Mouse (Mus musculus) myocyte (in vitro differentiated cells): ENCODE measurements around the gene Cacnb3. TPM values are rescaled to one million over a fixed set of nuclear protein-coding genes. Genes with fewer than 3 reads are reported as not detected.
A peak's percentile ranks its signal among the peaks of the same experiment; 100 is the strongest.

ENCODE experiments used
- H3K27me3 ChIP-seq: one replicate; pipeline ENCODE4 v1.6.1; 2011; ENCODE audit not compliant: control insufficient read depth, insufficient read depth, insufficient read length
- H3K36me3 ChIP-seq: one replicate; pipeline ENCODE4 v1.6.1; 2011; ENCODE audit not compliant: control insufficient read depth, insufficient read depth
- H3K4me2 ChIP-seq: one replicate; pipeline ENCODE4 v1.6.1; 2011; ENCODE audit warnings: low read depth, control low read depth
- H3K4me3 ChIP-seq: one replicate; pipeline ENCODE4 v1.5.1; 2011; ENCODE audit warnings: mild to moderate bottlenecking, control low read depth, moderate library complexity
- H3K79me2 ChIP-seq: one replicate; pipeline ENCODE4 v1.6.1; 2011; ENCODE audit not compliant: control insufficient read depth, insufficient read depth
- H3ac ChIP-seq: one replicate; pipeline ENCODE4 v1.6.1; 2011; ENCODE audit not compliant: control insufficient read depth, insufficient read length
- CEBPB ChIP-seq: IDR thresholded peaks from 2 replicates; pipeline ENCODE4 v1.6.1; 2011; ENCODE audit warnings: mild to moderate bottlenecking, moderate library complexity; ENCODE audit not compliant: poor library complexity, insufficient read depth, severe bottlenecking
- E2F4 ChIP-seq: IDR thresholded peaks from one replicate; pipeline ENCODE4 v1.6.1; 2011; ENCODE audit warnings: mild to moderate bottlenecking, control low read depth, moderate library complexity; ENCODE audit not compliant: insufficient read depth
- MAX ChIP-seq: IDR thresholded peaks from one replicate; pipeline ENCODE4 v1.6.1; 2011; ENCODE audit warnings: low read depth, mild to moderate bottlenecking, control low read depth
- MYOD1 ChIP-seq, 3 experiments: IDR thresholded peaks; one replicate each; pipeline ENCODE4 v1.6.1; 2011; ENCODE audit warnings: control low read depth in 2 of 3, low read depth in 2 of 3, mild to moderate bottlenecking in 2 of 3, moderate library complexity in 1 of 3; ENCODE audit not compliant: insufficient read length in 2 of 3, control insufficient read depth in 1 of 3
- MYOG ChIP-seq, 3 experiments: IDR thresholded peaks; one replicate each; pipeline ENCODE4 v1.6.1; 2011; ENCODE audit warnings: control low read depth in 2 of 3, low read depth in 2 of 3, mild to moderate bottlenecking in 2 of 3; ENCODE audit not compliant: insufficient read length in 2 of 3, control insufficient read depth in 1 of 3, insufficient read depth in 1 of 3
- POLR2A ChIP-seq: IDR thresholded peaks from one replicate; pipeline ENCODE4 v1.6.1; 2011; ENCODE audit warnings: low read depth, mild to moderate bottlenecking, control low read depth, moderate library complexity; ENCODE audit not compliant: insufficient read length
- POLR2AphosphoS2 ChIP-seq: IDR thresholded peaks from one replicate; pipeline ENCODE4 v1.6.1; 2011; ENCODE audit warnings: low read depth, control low read depth; ENCODE audit not compliant: insufficient read length
- REST ChIP-seq: IDR thresholded peaks from one replicate; pipeline ENCODE4 v1.6.1; 2011; ENCODE audit warnings: mild to moderate bottlenecking, control low read depth, moderate library complexity; ENCODE audit not compliant: insufficient read depth, insufficient read length
- SRF ChIP-seq: IDR thresholded peaks from one replicate; pipeline ENCODE4 v1.6.1; 2011; ENCODE audit warnings: low read depth; ENCODE audit not compliant: control insufficient read depth, insufficient read length
- TCF12 ChIP-seq: IDR thresholded peaks from one replicate; pipeline ENCODE4 v1.6.1; 2011; ENCODE audit warnings: mild to moderate bottlenecking, control low read depth; ENCODE audit not compliant: poor library complexity, insufficient read depth, severe bottlenecking
- TCF3 ChIP-seq: IDR thresholded peaks from one replicate; pipeline ENCODE4 v1.6.1; 2011; ENCODE audit warnings: low read depth, control low read depth; ENCODE audit not compliant: insufficient read length
- USF1 ChIP-seq: IDR thresholded peaks from one replicate; pipeline ENCODE4 v1.6.1; 2011; ENCODE audit warnings: low read depth, mild to moderate bottlenecking, control low read depth, moderate library complexity
- polyA plus RNA-seq: library from polyadenylated mRNA; unstranded; fragments of >200 nt; fragmentation: generic; extraction: Trizol; gene quantifications from one replicate; pipeline ENCODE4 v1.2.1, GENCODE M21; 2012; ENCODE audit warnings: missing spikeins

The Cacnb3 gene
- polyA plus RNA-seq, 1 experiment, result 80.8 TPM

DNA sequence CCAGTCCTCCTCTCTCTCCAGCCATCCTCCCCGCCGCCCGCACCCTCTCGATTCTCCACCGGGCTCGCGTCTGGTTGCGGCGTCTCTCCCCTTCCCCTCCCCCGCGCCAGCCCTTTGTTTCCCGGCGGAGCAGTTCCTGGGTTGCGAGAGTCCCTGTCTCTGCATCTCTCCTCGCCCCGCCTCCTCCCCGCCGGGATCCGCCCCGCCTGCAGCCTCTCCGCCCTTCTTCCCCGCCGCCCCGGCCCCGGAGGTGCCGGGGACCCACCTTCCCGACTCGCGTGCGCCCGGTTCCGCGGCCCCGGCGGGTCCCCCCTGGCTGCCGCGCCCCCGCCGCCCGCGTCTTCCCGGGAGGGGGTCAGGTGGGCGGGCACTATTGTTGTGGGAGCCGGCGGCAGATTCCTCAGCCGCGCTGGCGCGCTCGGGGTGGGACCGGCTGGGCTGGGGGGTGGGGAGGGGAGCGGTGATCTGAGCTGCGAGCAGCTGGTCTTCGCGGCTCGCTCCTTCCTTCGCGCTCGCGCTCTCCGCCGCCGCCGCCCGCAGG, 4.0 kb downstream of the Cacnb3 start:
- no peak for TF ChIP-seq REST
- peak; percentile 63 for TF ChIP-seq POLR2A
- no peak for TF ChIP-seq E2F4
- peak in 2 of 3 experiments; percentile 41 to 87 for TF ChIP-seq MYOD1 (IDR thresholded peaks at IDR 0.05; ENCODE audit: control insufficient read depth in 1 of 3, insufficient read length in 2 of 3, low read depth in 2 of 3)
- TF ChIP-seq MYOG (IDR thresholded peaks at IDR 0.05; ENCODE audit: control insufficient read depth in 1 of 3, insufficient read depth in 1 of 3, insufficient read length in 2 of 3, low read depth in 2 of 3), result peak in 2 of 3 experiments; percentile 65 to 82
- Histone ChIP-seq H3K4me3 (peak overlapping the region; percentile 46), H3ac (peak overlapping the region; percentile 3), H3K27me3 (no peaks in the 10 kb centered on the region), H3K4me2 (peak overlapping the region; percentile 98), H3K79me2 (no peaks in the 10 kb centered on the region), H3K36me3 (no peaks in the 10 kb centered on the region)

DNA sequence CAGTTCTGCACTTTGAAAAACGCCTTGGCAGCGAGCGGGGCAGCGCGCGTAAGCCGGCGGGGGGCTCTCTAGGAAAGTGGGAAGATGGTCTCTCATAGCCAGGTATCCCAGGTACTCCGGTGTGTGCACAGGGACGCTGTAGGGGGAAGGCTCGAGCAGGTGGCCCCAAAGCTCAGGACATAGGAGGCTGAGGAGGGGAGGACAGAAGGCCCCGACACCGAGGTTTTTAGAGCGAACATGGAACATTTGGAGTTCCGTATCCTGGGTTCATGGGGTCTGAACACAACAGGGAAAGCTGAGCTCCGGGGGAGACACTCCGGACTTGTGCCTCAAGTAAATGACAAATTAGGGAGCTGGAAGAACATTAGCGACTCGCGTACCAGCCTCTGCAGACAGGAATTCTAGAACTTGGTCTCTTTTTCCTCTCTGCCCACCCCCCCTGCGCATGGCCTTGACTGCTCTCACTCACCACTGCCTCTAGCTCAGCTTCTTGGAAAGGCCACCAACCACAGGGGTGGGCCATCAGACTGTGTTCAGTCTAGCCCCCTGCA, 4.7 kb downstream of the Cacnb3 start:
- Histone ChIP-seq H3K4me3 (peak overlapping the region; percentile 46), H3K79me2 (no peaks in the 10 kb centered on the region), H3ac (peak overlapping the region; percentile 3), H3K36me3 (no peaks in the 10 kb centered on the region), H3K27me3 (no peaks in the 10 kb centered on the region), H3K4me2 (peak overlapping the region; percentile 77)
- TF ChIP-seq E2F4, result no peak
- no peak for TF ChIP-seq POLR2AphosphoS2
- TF ChIP-seq SRF, result no peak
- TF ChIP-seq POLR2A, result no peak
- TF ChIP-seq REST, result no peak
- no peak for TF ChIP-seq MYOD1 (IDR thresholded peaks at IDR 0.05; ENCODE audit: control insufficient read depth in 1 of 3, insufficient read length in 2 of 3, low read depth in 2 of 3)
- no peak for TF ChIP-seq USF1
- no peak for TF ChIP-seq TCF3
- no peak for TF ChIP-seq MAX
- TF ChIP-seq MYOG (IDR thresholded peaks at IDR 0.05; ENCODE audit: control insufficient read depth in 1 of 3, insufficient read depth in 1 of 3, insufficient read length in 2 of 3, low read depth in 2 of 3), result no peak

DNA sequence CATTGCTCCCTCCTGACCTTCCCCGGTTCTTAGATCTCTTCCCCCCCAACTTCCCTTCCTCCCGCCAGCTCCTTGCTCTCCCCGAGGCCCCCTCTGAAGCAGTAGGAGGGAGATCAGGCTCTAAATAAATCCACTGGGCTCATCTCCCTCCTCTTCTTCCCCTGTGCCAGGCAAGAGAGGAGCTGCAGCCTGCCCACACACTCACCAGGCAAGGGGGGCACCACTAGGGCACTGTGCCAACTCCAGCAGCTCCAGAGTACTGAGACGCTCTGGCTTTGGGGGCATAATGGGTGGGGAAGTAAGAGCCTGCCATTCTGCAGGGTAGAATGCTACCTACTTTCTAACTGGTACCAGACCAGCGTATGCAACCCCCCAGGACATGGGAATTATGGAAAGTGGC, 5.9 kb downstream of the Cacnb3 start:
- no peak overlapping the region for H3ac ChIP-seq
- TF ChIP-seq MYOD1 (IDR thresholded peaks at IDR 0.05; ENCODE audit: control insufficient read depth in 1 of 3, insufficient read length in 2 of 3, low read depth in 2 of 3), result no peak
- TF ChIP-seq CEBPB, result no peak
- TF ChIP-seq MYOG (IDR thresholded peaks at IDR 0.05; ENCODE audit: control insufficient read depth in 1 of 3, insufficient read depth in 1 of 3, insufficient read length in 2 of 3, low read depth in 2 of 3), result no peak
- TF ChIP-seq TCF3, result no peak
- no peak for TF ChIP-seq POLR2AphosphoS2
- no peak for TF ChIP-seq SRF
- no peak for TF ChIP-seq MAX
- no peak for TF ChIP-seq POLR2A
- no peak for TF ChIP-seq TCF12
- TF ChIP-seq REST, result no peak
- no peak for TF ChIP-seq USF1
- no peak for TF ChIP-seq E2F4
- no peaks in the 10 kb centered on the region for H3K79me2 ChIP-seq
- H3K4me2 ChIP-seq, result no peak overlapping the region
- H3K4me3 ChIP-seq, result no peak overlapping the region
- H3K36me3 ChIP-seq, result peaks cover 4% of the 10 kb centered on the region
- no peaks in the 10 kb centered on the region for H3K27me3 ChIP-seq

DNA sequence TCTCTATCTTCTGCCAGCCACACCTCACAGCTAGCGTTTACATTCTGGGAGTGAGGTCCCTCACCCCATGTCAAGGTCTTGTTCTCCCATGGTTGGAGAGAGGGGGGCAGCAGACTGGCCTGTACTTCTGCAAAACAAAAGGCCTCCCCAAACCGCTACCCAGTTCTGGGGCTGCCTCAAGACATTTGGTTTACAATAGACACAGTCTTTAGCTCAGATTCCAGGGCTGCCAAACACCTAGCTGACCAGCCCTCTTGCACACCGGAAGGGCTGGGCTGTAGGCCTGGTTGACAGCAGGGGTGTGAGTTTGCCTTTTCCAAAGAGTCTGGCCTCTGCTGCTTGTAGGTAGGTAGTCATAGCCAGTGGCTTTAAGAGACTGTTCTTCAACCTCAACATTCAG, 6.5 kb downstream of the Cacnb3 start:
- TF ChIP-seq MYOG (IDR thresholded peaks at IDR 0.05; ENCODE audit: control insufficient read depth in 1 of 3, insufficient read depth in 1 of 3, insufficient read length in 2 of 3, low read depth in 2 of 3), result no peak
- no peak for TF ChIP-seq REST
- no peak for TF ChIP-seq CEBPB
- no peak for TF ChIP-seq MAX
- no peak for TF ChIP-seq USF1
- TF ChIP-seq SRF, result no peak
- no peak for TF ChIP-seq TCF3
- no peak for TF ChIP-seq TCF12
- no peak for TF ChIP-seq POLR2AphosphoS2
- TF ChIP-seq POLR2A, result no peak
- TF ChIP-seq MYOD1 (IDR thresholded peaks at IDR 0.05; ENCODE audit: control insufficient read depth in 1 of 3, insufficient read length in 2 of 3, low read depth in 2 of 3), result no peak
- no peak for TF ChIP-seq E2F4
- Histone ChIP-seq H3K79me2 (no peaks in the 10 kb centered on the region), H3K27me3 (no peaks in the 10 kb centered on the region), H3K4me2 (no peak overlapping the region), H3K36me3 (peaks cover 5% of the 10 kb centered on the region), H3ac (no peak overlapping the region), H3K4me3 (no peak overlapping the region)

DNA sequence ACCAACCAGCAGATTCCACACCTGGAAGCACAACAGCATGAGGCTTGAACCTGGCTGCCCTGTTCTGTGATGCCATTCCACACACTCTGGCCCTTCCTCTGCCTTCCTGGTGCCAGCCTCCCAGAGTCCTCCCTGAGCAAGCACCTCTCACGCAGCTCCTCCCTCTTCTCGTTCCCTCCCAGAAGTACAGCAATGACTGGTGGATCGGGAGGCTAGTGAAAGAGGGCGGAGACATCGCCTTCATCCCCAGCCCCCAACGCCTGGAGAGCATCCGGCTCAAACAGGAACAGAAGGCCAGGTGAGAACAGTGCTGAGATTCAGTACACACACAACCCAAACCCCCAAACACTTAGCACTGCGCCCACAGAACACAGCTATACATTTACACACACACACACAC, 9.5 kb downstream of the Cacnb3 start:
- Histone ChIP-seq H3K79me2 (no peaks in the 10 kb centered on the region), H3K36me3 (peaks cover 16% of the 10 kb centered on the region), H3ac (no peak overlapping the region), H3K4me2 (no peak overlapping the region), H3K4me3 (no peak overlapping the region), H3K27me3 (no peaks in the 10 kb centered on the region)
- TF ChIP-seq MYOD1 (IDR thresholded peaks at IDR 0.05; ENCODE audit: control insufficient read depth in 1 of 3, insufficient read length in 2 of 3, low read depth in 2 of 3) (no peak), USF1 (no peak), E2F4 (no peak), MAX (no peak), CEBPB (no peak), TCF12 (no peak), REST (no peak), SRF (no peak)
